Mouse (Mus musculus): Measurements from ENCODE around the gene Cltc.

GRCm38 (mm10) chr11:86680729-86681128 lies 76.6 kb downstream of the Cltc start:
- no peak for TF ChIP-seq CTCF (IDR thresholded peaks at IDR 0.05; ENCODE audit: low read depth, low read length)
- TF ChIP-seq POLR2A (IDR thresholded peaks at IDR 0.05; ENCODE audit: borderline replicate concordance, low read depth, low read length): no peak

Data from bone marrow macrophage, adult 2 months (primary cell).